ENCODE assay signal across 8 mouse cellular contexts in genomic region chr3:62338854-62339515, GRCm38 (mm10). TPM values are rescaled to one million over a fixed set of nuclear protein-coding genes. Genes with fewer than 3 reads are reported as not detected.
DNase-seq lines count a peak whose midpoint lies in the region; ATAC-seq and TF ChIP-seq lines count a peak whose summit lies in the region.

No protein-coding gene starts in this region.

- peak; percentile 94 for ATAC-seq in forebrain, embryonic 11.5 days (replicated peaks; ENCODE audit: low FRiP score)

- no peaks in the 10 kb centered on the region for H3K27me3 ChIP-seq in C2C12 (ENCODE audit: control insufficient read depth, insufficient read depth, insufficient read length)
- H3K27me3 ChIP-seq in forebrain, embryonic 11.5 days (ENCODE audit: control insufficient read depth, insufficient read depth, low read length), result peaks cover 7% of the 10 kb centered on the region; the same call in 1 of the 2 replicates

- intact Hi-C loops in heart, postnatal 10 days (cut with DNase I), result loop anchor here (5.0 to 10.0 kb wide), 2 partner anchors 118 to 124 kb away; no protein-coding TSS in a partner anchor

- H3K4me1 ChIP-seq in forebrain, embryonic 11.5 days (replicated peaks; ENCODE audit: control insufficient read depth, insufficient read depth, low read length), result peaks cover 7% of the 10 kb centered on the region; the same call in 1 of the 2 replicates

- H3K79me3 ChIP-seq in C2C12 (ENCODE audit: low read depth), result no peaks in the 10 kb centered on the region

- peak overlapping the region; percentile 11 for H3K4me3 ChIP-seq in C2C12 (ENCODE audit: insufficient read depth, poor library complexity, severe bottlenecking)
- H3K4me3 ChIP-seq in forebrain, embryonic 11.5 days (ENCODE audit: low read depth, low read length), result peak overlapping the region; percentile 70

- H3K9ac ChIP-seq in forebrain, embryonic 11.5 days (ENCODE audit: low read length), result peak overlapping the region; percentile 72

- no peak for TF ChIP-seq CTCF in C2C12 (IDR thresholded peaks at IDR 0.05; ENCODE audit: control insufficient read depth, insufficient read depth, insufficient read length)

- H3K27ac ChIP-seq in forebrain, embryonic 11.5 days (ENCODE audit: low read depth, low read length), result no peak overlapping the region

- peak; percentile 68 for DNase-seq in adrenal gland, postnatal 25 days
- DNase-seq in forebrain, embryonic 11.5 days (ENCODE audit: low spot score), result peak; percentile 85
- DNase-seq in heart, postnatal 10 days, result peak; percentile 63 to 66
- peak; percentile 74 to 85 for DNase-seq in kidney, postnatal 36 days
- peak; percentile 77 for DNase-seq in lung, postnatal 10 days
- DNase-seq in retina, embryonic 14.5 days (ENCODE audit: low spot score), result peak; percentile 66
- DNase-seq in adipocyte (ENCODE audit: low spot score), result no peak

- no peaks in the 10 kb centered on the region for H3K9me3 ChIP-seq in forebrain, embryonic 11.5 days (ENCODE audit: control insufficient read depth, low read length)

- WGBS in forebrain, embryonic 11.5 days, result under 1% methylated on average over 68 of the region's 68 CpGs

- H3K36me3 ChIP-seq in C2C12 (ENCODE audit: control insufficient read depth, insufficient read depth), result no peaks in the 10 kb centered on the region
- H3K36me3 ChIP-seq in forebrain, embryonic 11.5 days (ENCODE audit: control insufficient read depth, insufficient read depth, low read length), result no peaks in the 10 kb centered on the region

- H3ac ChIP-seq in C2C12 (ENCODE audit: control insufficient read depth, insufficient read length, low read depth), result peak overlapping the region; percentile 74

- peak overlapping the region; percentile 85 for H3K4me2 ChIP-seq in forebrain, embryonic 11.5 days (ENCODE audit: low read depth, low read length, severe bottlenecking)

- H3K79me2 ChIP-seq in C2C12 (ENCODE audit: control insufficient read depth, insufficient read depth), result no peaks in the 10 kb centered on the region

TF ChIP-seq in C2C12, 6 proteins besides CTCF, POLR2A, EP300 and RAD21:
- no peak for TF ChIP-seq MYOG (IDR thresholded peaks at IDR 0.05; ENCODE audit: control insufficient read depth, extremely low read depth, insufficient read length)
- TF ChIP-seq CEBPB (IDR thresholded peaks at IDR 0.05; ENCODE audit: low read depth), result no peak
- TF ChIP-seq MAX (IDR thresholded peaks at IDR 0.05), result no peak
- no peak for TF ChIP-seq FOSL1 (IDR thresholded peaks at IDR 0.05; ENCODE audit: insufficient read depth, low read length, poor library complexity, severe bottlenecking)
- no peak for TF ChIP-seq USF1 (IDR thresholded peaks at IDR 0.05; ENCODE audit: low read depth)
- no peak for TF ChIP-seq MYOD1 (IDR thresholded peaks at IDR 0.05; ENCODE audit: control insufficient read depth, insufficient read length, low read depth)

RNA-seq across cellular contexts. Expression of gene Arhgef26, which starts 0.8 kb away (rescaled TPM):
- 1.9 TPM for polyA plus RNA-seq in C2C12 (2012; fragmentation: generic; extraction: Trizol)
- 3.7 and 5.9 TPM in 2 replicates for total RNA-seq in adrenal gland, postnatal 25 days (2021)
- 6.4 and 9.2 TPM in 2 replicates for polyA plus RNA-seq in forebrain, embryonic 11.5 days (2014; fragmentation: Nextera tagmentation; extraction: Ambion mirVana)
- total RNA-seq in heart, postnatal 10 days (2021), result 1 to 10 TPM; 3.9 to 4.2 TPM
